Mouse (Mus musculus) liver, adult 2 months (tissue): Measurements from ENCODE around the gene Sycp2l. TPM values are rescaled to one million over a fixed set of nuclear protein-coding genes. Genes with fewer than 3 reads are reported as not detected.

ENCODE experiments used
- DNase-seq: peaks from one replicate; pipeline ENCODE4 v3.0.0-alpha.2; 2011; ENCODE audit warnings: low read depth, low spot score; ENCODE audit errors: extremely low read depth
- H3K27ac ChIP-seq: fragments of 200-500 bp; replicated peaks from 2 replicates; pipeline ENCODE4 v1.5.1; 2012; ENCODE audit warnings: low read depth, mild to moderate bottlenecking, control low read depth, inconsistent platforms, low read length; ENCODE audit not compliant: insufficient read depth
- H3K27me3 ChIP-seq: fragments of 200-500 bp; 2 replicates; pipeline ENCODE4 v1.6.1; 2012; ENCODE audit warnings: mild to moderate bottlenecking, moderate library complexity, low read length, inconsistent platforms; ENCODE audit not compliant: control insufficient read depth, insufficient read depth
- H3K36me3 ChIP-seq: fragments of 200-500 bp; 2 replicates; pipeline ENCODE4 v1.6.1; 2012; ENCODE audit warnings: low read length, inconsistent platforms; ENCODE audit not compliant: control insufficient read depth, insufficient read depth
- H3K4me1 ChIP-seq: fragments of 200-500 bp; 2 replicates; pipeline ENCODE4 v1.6.1; 2011; ENCODE audit warnings: low read length; ENCODE audit not compliant: control insufficient read depth, insufficient read depth
- H3K4me3 ChIP-seq: fragments of 200-500 bp; 2 replicates; pipeline ENCODE4 v1.5.1; 2011; ENCODE audit warnings: low read depth, mild to moderate bottlenecking, control low read depth, low read length, moderate library complexity; ENCODE audit not compliant: insufficient read depth
- H3K79me2 ChIP-seq: fragments of 200-500 bp; 2 replicates; pipeline ENCODE4 v1.6.1; 2012; ENCODE audit warnings: inconsistent platforms, mild to moderate bottlenecking, low read length, moderate library complexity; ENCODE audit not compliant: control insufficient read depth, insufficient read depth
- H3K9ac ChIP-seq: fragments of 200-500 bp; 2 replicates; pipeline ENCODE4 v1.6.1; 2012; ENCODE audit warnings: low read depth, mild to moderate bottlenecking, control low read depth, inconsistent platforms, low read length
- CTCF ChIP-seq: fragments of 200-500 bp; IDR thresholded peaks from 2 replicates; pipeline ENCODE4 v1.5.1; 2011; ENCODE audit warnings: low read depth, low read length, control low read depth
- POLR2A ChIP-seq: fragments of 200-500 bp; IDR thresholded peaks from 2 replicates; pipeline ENCODE4 v1.6.1; 2011; ENCODE audit warnings: low read length, control low read depth; ENCODE audit not compliant: insufficient read depth; ENCODE audit errors: extremely low read depth
- WGBS: fragments of 180-500 bp; shearing (Covaris S2); methylation state at CpG from one replicate; pipeline ENCODE4 v1.1.7; 2018; 5-methylcytosine and 5-hydroxymethylcytosine counted together
- polyA plus RNA-seq: library from polyadenylated mRNA; depleted of rRNA; stranded (reverse); fragments of >200 nt; gene quantifications from 2 replicates; pipeline ENCODE4 v1.2.3, GENCODE M21; 2012
- total RNA-seq: library from RNA; depleted of rRNA; stranded (reverse); fragments of >200 nt; gene quantifications from 2 replicates; pipeline ENCODE4 v1.2.3, GENCODE M21; 2014

Gene Sycp2l
- total and polyA plus RNA-seq, 2 experiments = not detected

DNA sequence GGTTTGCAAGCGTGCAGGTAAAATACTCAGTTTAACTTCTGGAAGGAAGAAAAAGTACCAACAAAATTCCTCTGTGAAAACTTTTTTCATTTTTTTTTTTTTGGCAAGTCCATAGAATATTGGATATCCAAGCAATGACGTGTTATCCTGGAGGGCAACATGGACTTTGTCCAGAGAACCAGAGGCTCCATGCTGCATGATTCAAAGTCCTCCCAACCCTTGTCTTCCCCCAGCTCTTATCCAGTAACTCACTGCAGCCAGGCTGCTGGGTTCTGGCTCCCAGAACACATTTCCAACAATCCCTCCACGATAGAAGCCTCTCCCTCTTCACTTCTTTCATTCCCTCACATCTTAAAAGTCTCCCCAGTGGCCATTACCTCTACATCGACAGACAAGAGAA lies 97.2 kb downstream of the Sycp2l start:
- 0 out of 2 replicates have a peak, but pooled peaks cover 3% of the 10 kb centered on the region for H3K36me3 ChIP-seq
- H3K27ac ChIP-seq = peak overlapping the region; percentile 85

DNA sequence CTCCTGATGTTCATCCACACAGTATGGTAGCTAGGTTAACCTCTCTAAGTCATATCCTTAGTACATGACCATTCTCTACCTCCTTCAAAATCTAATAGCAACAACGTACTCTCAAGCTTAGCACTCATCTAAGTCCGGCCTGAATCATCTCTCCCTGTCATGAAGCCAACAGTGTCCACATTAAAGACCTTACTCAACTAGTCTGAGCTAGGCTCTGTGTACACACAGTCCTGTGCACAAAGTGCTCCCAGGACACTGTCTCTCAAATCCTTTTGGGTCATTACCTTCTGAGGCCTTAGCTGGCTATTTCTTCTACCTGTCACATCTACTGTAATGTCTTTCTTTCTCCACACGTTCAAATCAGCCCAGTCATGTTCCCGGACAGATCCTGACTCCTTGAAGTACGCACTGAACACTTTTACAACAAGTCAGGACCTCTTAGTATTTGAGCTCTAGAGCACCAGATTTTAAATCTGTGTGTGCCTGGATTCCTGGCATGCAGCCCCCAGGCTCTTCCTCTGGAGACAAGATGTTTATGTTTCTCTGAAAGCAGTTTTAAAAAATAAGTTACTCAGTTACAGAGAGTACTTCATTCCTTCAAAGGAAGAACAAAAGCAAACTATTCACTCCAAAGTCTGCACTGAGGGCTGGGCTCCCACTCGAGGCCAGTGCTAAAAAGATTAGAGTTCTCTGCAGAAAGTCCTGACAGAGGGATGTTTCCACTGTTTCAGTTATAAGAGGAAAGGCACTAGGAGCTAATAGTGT lies 98.6 kb downstream of the Sycp2l start:
- 0 out of 2 replicates have a peak, but pooled peaks cover 3% of the 10 kb centered on the region for H3K36me3 ChIP-seq
- H3K27ac ChIP-seq = peak overlapping the region; percentile 70
- H3K27me3 ChIP-seq = no peaks in the 10 kb centered on the region
- peak; percentile 98 for DNase-seq
- WGBS = 25% methylated on average over 6 of the region's 6 CpGs
- peak overlapping the region; percentile 75 for H3K9ac ChIP-seq
- H3K4me3 ChIP-seq = no peak overlapping the region; the same call in 1 of the 2 replicates
- TF ChIP-seq CTCF = no peak
- TF ChIP-seq POLR2A = no peak
- H3K79me2 ChIP-seq = peaks cover 32% of the 10 kb centered on the region
- peaks cover 56% of the 10 kb centered on the region for H3K4me1 ChIP-seq

More for the DNA sequence above, 97.2 kb downstream of the Sycp2l start:
- Histone ChIP-seq H3K4me1 (peaks cover 61% of the 10 kb centered on the region), H3K9ac (peak overlapping the region; percentile 37), H3K79me2 (peaks cover 33% of the 10 kb centered on the region), H3K4me3 (no peak overlapping the region), H3K27me3 (no peaks in the 10 kb centered on the region)
- DNase-seq = peak; percentile 95
- 18% methylated on average over 4 of the region's 4 CpGs for WGBS
- no peak for TF ChIP-seq CTCF
- no peak for TF ChIP-seq POLR2A

DNA sequence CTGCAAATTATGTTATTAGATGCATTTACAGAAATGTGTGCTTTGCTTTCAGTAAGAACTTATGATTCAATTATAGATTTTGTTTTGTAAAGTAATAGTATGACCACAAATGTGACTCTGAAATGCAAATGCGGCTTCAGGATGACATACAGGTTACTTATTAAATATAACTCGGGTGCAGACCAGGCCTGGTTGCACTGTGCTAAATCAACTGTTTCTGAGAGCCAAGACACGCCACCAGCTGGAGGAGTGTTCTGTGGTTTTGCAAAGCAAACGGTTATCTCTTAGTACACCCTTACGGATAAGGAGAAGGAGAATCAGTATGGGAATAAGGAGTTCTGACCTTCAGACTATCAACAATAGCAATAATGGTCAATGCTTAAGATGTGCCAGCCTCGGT lies 101.6 kb downstream of the Sycp2l start:
- Histone ChIP-seq H3K36me3 (0 out of 2 replicates have a peak, but pooled peaks cover 2% of the 10 kb centered on the region), H3K79me2 (peaks cover 22% of the 10 kb centered on the region), H3K27me3 (no peaks in the 10 kb centered on the region), H3K4me3 (peak overlapping the region; percentile 32), H3K9ac (peak overlapping the region; percentile 36), H3K27ac (peak overlapping the region; percentile 72), H3K4me1 (peaks cover 35% of the 10 kb centered on the region)
- TF ChIP-seq CTCF = no peak; the same call in 1 of the 2 replicates
- TF ChIP-seq POLR2A = no peak
- DNase-seq = peak; percentile 81
- WGBS = 29% methylated on average over 6 of the region's 6 CpGs

DNA sequence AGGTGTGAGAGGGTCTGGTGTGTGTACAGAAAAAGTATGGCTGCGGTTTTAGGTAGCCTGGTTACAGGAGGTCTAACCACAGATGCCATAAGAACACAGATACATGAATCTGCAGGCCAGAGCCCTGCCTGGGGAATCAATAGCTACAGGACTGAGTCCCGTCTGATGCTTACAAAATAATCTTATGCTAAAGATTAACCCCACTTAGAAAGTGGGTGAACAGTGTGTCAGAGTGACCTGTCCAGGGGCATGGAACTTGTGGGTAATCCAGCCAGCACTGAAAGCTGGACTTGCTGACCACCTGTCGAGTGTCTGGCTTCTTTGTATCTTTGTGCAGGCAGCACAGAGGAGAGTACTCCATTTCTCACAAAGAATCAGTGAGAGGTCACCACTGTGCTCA lies 102.1 kb downstream of the Sycp2l start:
- Histone ChIP-seq H3K27ac (peak overlapping the region; percentile 72), H3K79me2 (peaks cover 21% of the 10 kb centered on the region), H3K4me3 (peak overlapping the region; percentile 32; the same call in 1 of the 2 replicates), H3K4me1 (peaks cover 34% of the 10 kb centered on the region), H3K27me3 (no peaks in the 10 kb centered on the region), H3K36me3 (0 out of 2 replicates have a peak, but pooled peaks cover 2% of the 10 kb centered on the region), H3K9ac (peak overlapping the region; percentile 62)
- DNase-seq = peak; percentile 73
- no peak for TF ChIP-seq CTCF
- TF ChIP-seq POLR2A = no peak
- 17% methylated on average over 3 of the region's 3 CpGs for WGBS

DNA sequence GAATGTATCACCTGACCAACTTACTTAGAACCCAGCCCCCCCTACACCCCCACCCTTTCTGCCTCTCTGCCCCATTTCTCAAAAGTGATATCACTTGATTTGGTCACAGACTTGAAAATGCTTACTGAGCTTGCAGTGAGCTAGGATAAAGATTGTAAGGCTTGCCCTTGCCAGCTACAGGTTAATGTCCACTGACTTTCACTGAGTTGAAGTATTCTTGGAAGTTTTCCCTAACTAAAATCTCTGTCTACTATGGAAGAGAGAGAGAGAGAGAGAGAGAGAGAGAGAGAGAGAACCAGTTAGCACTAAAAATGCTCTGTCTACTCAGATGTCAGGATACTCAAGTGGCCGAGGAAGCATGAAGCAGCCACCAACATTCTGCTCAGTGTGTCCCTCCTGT lies 104.9 kb downstream of the Sycp2l start:
- peak; percentile 76 for DNase-seq
- no peaks in the 10 kb centered on the region for H3K27me3 ChIP-seq
- peak overlapping the region; percentile 60 for H3K27ac ChIP-seq
- 9% methylated on average over 1 of the region's 1 CpGs for WGBS
- peak overlapping the region; percentile 88 for H3K4me3 ChIP-seq
- no peak for TF ChIP-seq CTCF
- no peak for TF ChIP-seq POLR2A
- peaks cover 18% of the 10 kb centered on the region for H3K4me1 ChIP-seq
- H3K9ac ChIP-seq = peak overlapping the region; percentile 95
- peaks cover 18% of the 10 kb centered on the region for H3K79me2 ChIP-seq
- 0 out of 2 replicates have a peak, but pooled peaks cover 2% of the 10 kb centered on the region for H3K36me3 ChIP-seq

DNA sequence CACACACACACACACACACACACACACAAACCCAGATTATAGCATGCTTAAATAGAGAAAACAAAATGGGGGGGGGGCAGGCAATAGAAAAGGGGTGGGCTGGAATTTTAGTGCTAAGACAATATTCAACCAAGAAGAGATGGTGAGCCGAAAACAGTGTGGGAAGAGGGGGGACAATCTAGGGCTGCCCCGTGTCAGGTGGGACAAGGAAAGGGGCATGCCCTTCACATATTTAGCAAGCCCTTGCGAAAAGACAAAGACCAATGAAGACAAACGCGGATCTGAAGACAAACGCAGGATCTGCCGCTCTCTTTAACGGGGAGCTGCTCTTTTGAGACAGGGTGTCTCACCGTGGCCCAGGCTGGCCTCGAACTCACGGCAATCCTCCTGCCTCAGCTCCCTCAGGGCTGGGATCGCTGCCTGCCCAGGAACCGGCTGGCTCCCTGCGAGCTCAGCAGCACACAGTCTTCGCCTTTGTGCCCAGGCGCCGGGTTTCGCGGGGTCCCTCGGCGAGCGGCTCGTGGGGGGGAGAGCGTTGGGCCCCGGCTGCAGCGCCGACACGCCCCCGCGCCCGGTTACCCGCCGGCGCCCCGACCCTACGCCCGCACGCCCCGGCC lies 105.7 kb downstream of the Sycp2l start:
- TF ChIP-seq POLR2A (no peak), CTCF (no peak)
- Histone ChIP-seq H3K9ac (peak overlapping the region; percentile 95), H3K36me3 (no peaks in the 10 kb centered on the region), H3K27me3 (no peaks in the 10 kb centered on the region), H3K27ac (peak overlapping the region; percentile 82), H3K4me3 (peak overlapping the region; percentile 88), H3K4me1 (peaks cover 17% of the 10 kb centered on the region), H3K79me2 (peaks cover 18% of the 10 kb centered on the region)
- 1% methylated on average over 33 of the region's 39 CpGs for WGBS
- DNase-seq = no peak
